Mouse (Mus musculus): ENCODE results near the gene Nol3. TPM values are rescaled to one million over a fixed set of nuclear protein-coding genes. Genes with fewer than 3 reads are reported as not detected.

The Nol3 gene
- polyA plus RNA-seq, 1 experiment from 2014 or later, result 1.0 TPM

DNA sequence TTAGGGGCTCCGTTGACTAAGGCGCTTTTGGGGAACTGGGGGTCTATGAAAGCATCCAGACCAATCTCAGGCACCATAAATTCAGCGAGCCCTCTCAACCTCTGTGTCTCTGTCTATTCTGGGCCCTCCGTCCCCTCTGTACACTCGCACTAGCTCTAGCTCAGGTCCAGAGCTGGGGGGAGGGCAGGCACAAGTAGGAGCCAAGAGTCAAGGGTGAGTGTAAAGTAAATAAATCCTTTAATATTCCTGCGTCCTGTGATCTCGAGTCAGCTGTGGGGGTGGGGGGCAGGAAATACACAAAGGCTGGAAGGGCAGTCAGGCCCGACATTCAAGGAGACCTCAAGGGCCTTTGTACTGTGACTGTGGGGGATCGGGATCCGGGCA lies 6.9 kb upstream of the Nol3 start:
- DNase-seq (ENCODE audit: low spot score) (no peak), ATAC-seq (ENCODE audit: insufficient number of reproducible peaks, low FRiP score, low TSS enrichment, low read depth) (peak; percentile 16)
- Histone ChIP-seq H3K4me2 (ENCODE audit: low read depth, severe bottlenecking) (peak overlapping the region; percentile 65), H3K4me3 (ENCODE audit: low read depth, low read length) (peak overlapping the region; percentile 32), H3K4me1 (ENCODE audit: control insufficient read depth, insufficient read depth, low read length) (peaks cover 24% of the 10 kb centered on the region), H3K9me3 (ENCODE audit: control insufficient read depth, low read length) (peaks cover 3% of the 10 kb centered on the region; the same call in 1 of the 2 replicates), H3K27me3 (ENCODE audit: control insufficient read depth, insufficient read depth, low read length) (peaks cover 82% of the 10 kb centered on the region), H3K27ac (replicated peaks; ENCODE audit: low read depth, low read length) (no peak overlapping the region), H3K36me3 (ENCODE audit: control insufficient read depth, insufficient read depth, low read length) (no peaks in the 10 kb centered on the region; the same call in 1 of the 2 replicates), H3K9ac (ENCODE audit: low read length) (peak overlapping the region; percentile 9; the same call in 1 of the 2 replicates)
- WGBS, result 1% methylated on average over 10 of the region's 10 CpGs

DNA sequence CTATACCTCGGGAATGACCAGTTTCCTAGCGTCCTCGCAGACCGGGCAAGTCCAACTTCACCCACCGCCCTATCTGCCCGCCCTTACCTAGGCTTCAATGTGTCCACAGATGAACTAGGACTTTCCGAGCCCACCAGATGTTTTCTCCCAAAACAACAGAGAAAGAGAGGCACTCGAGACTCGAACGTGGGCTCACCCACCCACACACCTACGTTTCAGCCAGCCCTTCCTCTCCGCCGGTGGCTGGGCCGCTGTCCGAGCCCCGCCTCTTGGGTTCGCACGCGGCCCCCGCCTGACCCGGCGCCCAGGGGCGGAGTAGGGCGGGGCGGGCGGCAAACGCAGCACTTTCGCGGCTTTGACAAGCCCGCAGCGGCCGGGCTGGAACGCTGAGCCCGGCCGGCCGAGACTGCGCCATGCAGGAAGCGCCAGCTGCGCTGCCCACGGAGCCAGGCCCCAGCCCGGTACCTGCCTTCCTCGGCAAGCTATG lies 6.4 kb upstream of the Nol3 start, which contains the start of gene Hsf4:
TSS of gene Hsf4 (plus strand) at position 341 of the 487 bp plus-strand sequence.
- Histone ChIP-seq H3K4me1 (ENCODE audit: control insufficient read depth, insufficient read depth, low read length) (peaks cover 24% of the 10 kb centered on the region), H3K9ac (ENCODE audit: low read length) (peak within 1 kb of the TSS; percentile 19), H3K4me2 (ENCODE audit: low read depth, severe bottlenecking) (peak within 1 kb of the TSS; percentile 65), H3K36me3 (ENCODE audit: control insufficient read depth, insufficient read depth, low read length) (no peaks in the 10 kb centered on the region; the same call in 1 of the 2 replicates), H3K4me3 (ENCODE audit: low read depth, low read length) (peak within 1 kb of the TSS; percentile 32), H3K27ac (replicated peaks; ENCODE audit: low read depth, low read length) (no peak within 1 kb of the TSS), H3K9me3 (ENCODE audit: control insufficient read depth, low read length) (peaks cover 3% of the 10 kb centered on the region; the same call in 1 of the 2 replicates), H3K27me3 (ENCODE audit: control insufficient read depth, insufficient read depth, low read length) (peaks cover 82% of the 10 kb centered on the region)
- ATAC-seq (ENCODE audit: insufficient number of reproducible peaks, low FRiP score, low TSS enrichment, low read depth) (no peak), DNase-seq (ENCODE audit: low spot score) (peak; percentile 53)
- WGBS, result under 1% methylated on average over 42 of the region's 42 CpGs

DNA sequence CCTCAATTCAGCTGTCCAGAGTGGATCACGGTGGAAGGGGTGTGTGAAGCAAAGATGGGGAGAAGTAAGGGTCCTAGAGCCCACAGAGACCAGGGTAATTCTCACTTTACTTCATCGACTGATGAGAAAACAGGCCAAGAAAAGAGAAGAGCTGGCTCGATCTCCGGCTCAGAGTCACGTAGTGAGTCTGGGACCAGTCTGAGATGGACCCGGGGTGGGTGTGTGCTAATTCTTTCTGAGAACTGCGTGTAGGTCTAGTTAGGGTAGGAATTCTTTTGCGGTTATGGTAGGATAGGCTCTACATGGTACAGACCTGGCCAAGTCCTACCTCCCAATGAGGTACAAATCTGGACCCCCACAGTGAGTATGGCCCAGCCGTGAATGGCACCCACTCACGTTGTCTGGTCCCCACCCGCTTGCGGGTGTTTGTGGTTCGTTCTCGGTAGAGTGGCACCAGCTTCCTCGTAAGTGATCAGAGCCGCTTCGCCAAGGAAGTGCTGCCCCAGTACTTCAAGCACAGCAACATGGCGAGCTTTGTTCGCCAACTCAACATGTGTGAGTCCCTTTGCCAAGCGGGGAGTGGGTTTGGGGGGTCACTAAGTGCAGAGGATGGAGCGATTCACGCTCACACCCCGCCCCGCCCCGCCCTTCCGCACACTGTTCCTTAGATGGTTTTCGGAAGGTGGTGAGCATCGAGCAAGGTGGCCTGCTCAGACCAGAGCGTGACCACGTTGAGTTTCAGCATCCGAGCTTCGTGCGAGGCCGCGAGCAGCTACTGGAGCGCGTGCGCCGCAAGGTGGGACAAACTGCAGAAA lies 5.6 kb upstream of the Nol3 start:
- Histone ChIP-seq H3K27me3 (ENCODE audit: control insufficient read depth, insufficient read depth, low read length) (peaks cover 87% of the 10 kb centered on the region), H3K4me2 (ENCODE audit: low read depth, severe bottlenecking) (peak overlapping the region; percentile 65; the same call in 1 of the 2 replicates), H3K4me3 (ENCODE audit: low read depth, low read length) (peak overlapping the region; percentile 32), H3K4me1 (ENCODE audit: control insufficient read depth, insufficient read depth, low read length) (peaks cover 18% of the 10 kb centered on the region), H3K36me3 (ENCODE audit: control insufficient read depth, insufficient read depth, low read length) (no peaks in the 10 kb centered on the region; the same call in 1 of the 2 replicates), H3K9me3 (ENCODE audit: control insufficient read depth, low read length) (peaks cover 3% of the 10 kb centered on the region; the same call in 1 of the 2 replicates), H3K27ac (replicated peaks; ENCODE audit: low read depth, low read length) (no peak overlapping the region), H3K9ac (ENCODE audit: low read length) (no peak overlapping the region)
- ATAC-seq (ENCODE audit: insufficient number of reproducible peaks, low FRiP score, low TSS enrichment, low read depth) (no peak), DNase-seq (ENCODE audit: low spot score) (no peak)
- 4% methylated on average over 39 of the region's 39 CpGs for WGBS

DNA sequence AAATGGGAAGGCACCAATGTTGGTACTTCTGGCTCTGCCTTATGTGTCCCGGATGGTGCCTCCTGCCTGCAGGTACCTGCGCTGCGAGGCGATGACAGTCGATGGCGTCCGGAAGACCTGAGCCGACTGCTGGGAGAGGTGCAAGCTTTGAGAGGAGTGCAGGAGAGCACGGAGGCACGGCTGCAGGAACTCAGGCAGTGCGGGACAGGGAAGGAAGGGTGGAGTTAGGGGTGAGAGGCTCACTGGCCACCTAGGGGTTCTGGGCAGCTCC lies 5.1 kb upstream of the Nol3 start:
- H3K4me2 ChIP-seq (ENCODE audit: low read depth, severe bottlenecking), result peak overlapping the region; percentile 7; the same call in 1 of the 2 replicates
- H3K4me1 ChIP-seq (ENCODE audit: control insufficient read depth, insufficient read depth, low read length), result peaks cover 18% of the 10 kb centered on the region
- 2% methylated on average over 11 of the region's 11 CpGs for WGBS
- no peak overlapping the region for H3K27ac ChIP-seq (replicated peaks; ENCODE audit: low read depth, low read length)
- H3K9me3 ChIP-seq (ENCODE audit: control insufficient read depth, low read length), result peaks cover 3% of the 10 kb centered on the region; the same call in 1 of the 2 replicates
- ATAC-seq (ENCODE audit: insufficient number of reproducible peaks, low FRiP score, low TSS enrichment, low read depth), result no peak
- H3K9ac ChIP-seq (ENCODE audit: low read length), result no peak overlapping the region
- DNase-seq (ENCODE audit: low spot score), result no peak
- peaks cover 93% of the 10 kb centered on the region for H3K27me3 ChIP-seq (ENCODE audit: control insufficient read depth, insufficient read depth, low read length)
- H3K36me3 ChIP-seq (ENCODE audit: control insufficient read depth, insufficient read depth, low read length), result no peaks in the 10 kb centered on the region; the same call in 1 of the 2 replicates
- peak overlapping the region; percentile 12; the same call in 1 of the 2 replicates for H3K4me3 ChIP-seq (ENCODE audit: low read depth, low read length)

DNA sequence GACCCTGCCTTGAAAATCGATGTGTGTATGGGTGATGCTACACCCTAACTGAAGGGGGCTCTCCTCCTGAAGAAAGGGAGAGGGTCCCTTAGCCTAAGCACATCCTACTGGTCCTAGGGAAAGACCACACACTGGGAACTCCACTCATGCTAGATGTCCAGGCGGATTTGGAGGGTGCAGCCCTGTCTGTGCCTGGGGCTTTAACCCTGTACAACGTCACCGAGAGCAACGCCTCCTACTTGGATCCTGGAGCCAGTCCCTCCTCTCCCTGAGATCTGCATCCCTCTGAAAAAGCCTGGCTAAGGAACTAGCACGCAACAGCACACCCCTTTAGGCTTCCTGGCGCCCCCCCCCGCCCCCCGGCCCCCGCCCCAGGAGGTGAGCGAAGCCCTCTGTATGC lies 553 bp upstream of the Nol3 start:
- Histone ChIP-seq H3K4me3 (ENCODE audit: low read depth, low read length) (no peak overlapping the region; the same call in 1 of the 2 replicates), H3K27me3 (ENCODE audit: control insufficient read depth, insufficient read depth, low read length) (peaks cover 94% of the 10 kb centered on the region), H3K4me2 (ENCODE audit: low read depth, severe bottlenecking) (no peak overlapping the region; the same call in 1 of the 2 replicates), H3K9me3 (ENCODE audit: control insufficient read depth, low read length) (no peaks in the 10 kb centered on the region), H3K36me3 (ENCODE audit: control insufficient read depth, insufficient read depth, low read length) (no peaks in the 10 kb centered on the region), H3K4me1 (ENCODE audit: control insufficient read depth, insufficient read depth, low read length) (peaks cover 15% of the 10 kb centered on the region), H3K9ac (ENCODE audit: low read length) (no peak overlapping the region), H3K27ac (replicated peaks; ENCODE audit: low read depth, low read length) (no peak overlapping the region)
- WGBS, result 6% methylated on average over 11 of the region's 11 CpGs
- ATAC-seq (ENCODE audit: insufficient number of reproducible peaks, low FRiP score, low TSS enrichment, low read depth), result no peak
- no peak for DNase-seq (ENCODE audit: low spot score)

DNA sequence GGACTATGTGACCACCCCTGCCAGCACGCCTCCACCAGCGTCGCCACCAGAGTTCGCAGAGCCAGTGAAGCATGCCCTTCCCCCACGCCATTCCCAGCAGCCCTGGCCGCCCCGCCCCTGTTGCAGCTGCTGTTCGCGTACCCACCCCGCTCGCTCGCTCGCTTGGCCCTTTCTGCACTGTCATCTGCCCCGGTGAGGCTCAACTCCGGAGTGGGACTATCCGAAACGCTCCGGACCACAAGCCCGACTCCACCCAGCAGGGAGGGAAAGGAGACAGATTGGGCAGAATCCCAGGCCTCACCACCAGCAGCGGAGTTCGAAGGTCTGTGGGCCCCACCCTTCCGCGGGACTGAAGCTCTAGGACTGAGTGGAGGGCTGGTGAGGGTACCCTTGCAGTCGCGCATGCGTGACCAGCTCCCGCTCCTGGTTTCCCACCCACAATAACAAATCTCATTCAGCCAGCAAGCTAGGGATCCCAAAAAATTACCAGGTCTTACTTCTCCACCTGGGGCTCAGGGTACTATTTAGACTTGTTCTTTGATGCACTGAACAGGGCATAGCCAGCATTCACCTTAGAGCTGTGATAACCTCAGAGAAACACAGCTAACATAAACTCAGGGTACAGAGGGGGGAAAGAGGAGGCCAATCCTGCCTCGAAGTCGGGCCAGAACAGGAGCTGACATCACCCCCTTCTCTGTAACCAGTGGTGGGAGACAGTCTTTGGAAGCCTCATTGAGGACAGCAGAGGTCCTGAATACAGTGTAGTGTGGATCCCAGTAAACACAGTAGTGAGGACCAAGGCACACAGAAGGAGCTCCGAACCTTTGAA lies 566 bp downstream of the Nol3 start:
- H3K4me3 ChIP-seq (ENCODE audit: low read depth, low read length), result peak overlapping the region; percentile 36
- H3K4me1 ChIP-seq (ENCODE audit: control insufficient read depth, insufficient read depth, low read length), result peaks cover 11% of the 10 kb centered on the region; the same call in 1 of the 2 replicates
- H3K4me2 ChIP-seq (ENCODE audit: low read depth, severe bottlenecking), result peak overlapping the region; percentile 65
- H3K9ac ChIP-seq (ENCODE audit: low read length), result 0 out of 2 replicates have a peak overlapping the region, but pooled peaks have one; percentile 9
- 2% methylated on average over 30 of the region's 30 CpGs for WGBS
- H3K36me3 ChIP-seq (ENCODE audit: control insufficient read depth, insufficient read depth, low read length), result no peaks in the 10 kb centered on the region; the same call in 1 of the 2 replicates
- ATAC-seq (ENCODE audit: insufficient number of reproducible peaks, low FRiP score, low TSS enrichment, low read depth), result peak; percentile 35; the same call in 1 of the 2 replicates
- H3K27me3 ChIP-seq (ENCODE audit: control insufficient read depth, insufficient read depth, low read length), result peaks cover 83% of the 10 kb centered on the region
- H3K27ac ChIP-seq (replicated peaks; ENCODE audit: low read depth, low read length), result no peak overlapping the region
- peak; percentile 74 for DNase-seq (ENCODE audit: low spot score)
- H3K9me3 ChIP-seq (ENCODE audit: control insufficient read depth, low read length), result no peaks in the 10 kb centered on the region

DNA sequence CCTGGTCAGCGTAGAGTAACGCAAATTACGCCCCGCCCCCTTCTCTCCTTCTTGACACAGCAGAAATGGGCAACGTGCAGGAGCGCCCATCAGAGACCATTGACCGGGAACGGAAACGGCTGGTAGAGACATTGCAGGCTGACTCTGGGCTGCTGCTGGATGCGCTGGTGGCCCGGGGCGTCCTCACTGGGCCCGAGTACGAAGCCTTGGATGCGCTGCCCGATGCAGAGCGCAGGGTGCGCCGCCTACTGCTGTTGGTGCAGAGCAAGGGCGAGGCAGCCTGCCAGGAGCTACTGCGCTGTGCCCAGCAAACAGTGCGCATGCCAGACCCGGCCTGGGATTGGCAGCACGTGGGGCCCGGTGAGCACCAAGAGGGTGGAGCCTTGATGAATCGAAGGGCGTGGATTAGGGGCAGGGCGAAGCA lies 3.0 kb downstream of the Nol3 start:
- peak overlapping the region; percentile 12; the same call in 1 of the 2 replicates for H3K4me3 ChIP-seq (ENCODE audit: low read depth, low read length)
- no peak for DNase-seq (ENCODE audit: low spot score)
- no peaks in the 10 kb centered on the region; the same call in 1 of the 2 replicates for H3K36me3 ChIP-seq (ENCODE audit: control insufficient read depth, insufficient read depth, low read length)
- H3K9me3 ChIP-seq (ENCODE audit: control insufficient read depth, low read length), result no peaks in the 10 kb centered on the region
- H3K27me3 ChIP-seq (ENCODE audit: control insufficient read depth, insufficient read depth, low read length), result peaks cover 61% of the 10 kb centered on the region
- peaks cover 11% of the 10 kb centered on the region; the same call in 1 of the 2 replicates for H3K4me1 ChIP-seq (ENCODE audit: control insufficient read depth, insufficient read depth, low read length)
- no peak overlapping the region for H3K9ac ChIP-seq (ENCODE audit: low read length)
- ATAC-seq (ENCODE audit: insufficient number of reproducible peaks, low FRiP score, low TSS enrichment, low read depth), result no peak
- WGBS, result 4% methylated on average over 28 of the region's 28 CpGs
- H3K27ac ChIP-seq (replicated peaks; ENCODE audit: low read depth, low read length), result no peak overlapping the region
- H3K4me2 ChIP-seq (ENCODE audit: low read depth, severe bottlenecking), result peak overlapping the region; percentile 31

DNA sequence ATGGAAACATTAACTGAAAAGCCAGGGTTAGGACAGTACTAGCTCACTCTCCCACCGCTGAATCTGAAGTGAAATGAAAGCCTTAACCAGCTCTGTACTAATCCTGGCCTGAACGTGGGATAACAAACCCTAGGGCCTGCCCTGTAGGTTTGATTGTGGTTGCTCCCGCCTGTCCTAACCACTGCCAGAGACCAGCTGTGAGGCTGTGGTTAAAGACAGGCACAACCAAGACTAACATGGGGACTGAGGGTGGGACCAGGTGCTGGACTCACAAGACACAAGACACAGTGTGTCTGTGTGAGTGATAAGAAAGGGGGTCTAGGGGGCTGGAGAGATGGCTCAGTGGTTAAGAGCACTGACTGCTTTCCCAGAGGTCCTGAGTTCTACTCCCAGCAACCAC lies 4.6 kb downstream of the Nol3 start:
- 75% methylated on average over 3 of the region's 3 CpGs for WGBS
- DNase-seq (ENCODE audit: low spot score), result no peak
- peaks cover 46% of the 10 kb centered on the region for H3K27me3 ChIP-seq (ENCODE audit: control insufficient read depth, insufficient read depth, low read length)

More for the DNA sequence above, 4.6 kb downstream of the Nol3 start:
- no peaks in the 10 kb centered on the region for H3K9me3 ChIP-seq (ENCODE audit: control insufficient read depth, low read length)
- no peaks in the 10 kb centered on the region; the same call in 1 of the 2 replicates for H3K36me3 ChIP-seq (ENCODE audit: control insufficient read depth, insufficient read depth, low read length)
- H3K4me1 ChIP-seq (ENCODE audit: control insufficient read depth, insufficient read depth, low read length), result peaks cover 11% of the 10 kb centered on the region; the same call in 1 of the 2 replicates
- no peak overlapping the region for H3K4me2 ChIP-seq (ENCODE audit: low read depth, severe bottlenecking)
- H3K4me3 ChIP-seq (ENCODE audit: low read depth, low read length), result no peak overlapping the region
- ATAC-seq (ENCODE audit: insufficient number of reproducible peaks, low FRiP score, low TSS enrichment, low read depth), result no peak
- no peak overlapping the region for H3K27ac ChIP-seq (replicated peaks; ENCODE audit: low read depth, low read length)
- no peak overlapping the region for H3K9ac ChIP-seq (ENCODE audit: low read length)
